Mouse (Mus musculus) neural tube, embryonic 15.5 days (tissue): ENCODE results near the gene Cog4. TPM values are rescaled to one million over a fixed set of nuclear protein-coding genes. Genes with fewer than 3 reads are reported as not detected.
A peak's percentile ranks its signal among the peaks of the same experiment; 100 is the strongest.
"Not testable (repeated sequence)": the region's sequence is repeated elsewhere in the genome, so short reads cannot be mapped to it uniquely, and the experiment has no call there.

Experiments
- ATAC-seq: fragments of 200-750 bp; cut with Nextera tagmentation; 2 replicates; pipeline ENCODE4 v1.8.0; 2017; ENCODE audit warnings: mild to moderate bottlenecking, moderate TSS enrichment, moderate library complexity; ENCODE audit not compliant: low FRiP score
- H3K27ac ChIP-seq: fragments of 300-500 bp; sonication (generic); replicated peaks from 2 replicates; pipeline ENCODE4 v1.5.1; 2015; ENCODE audit warnings: mild to moderate bottlenecking, inconsistent platforms
- H3K27me3 ChIP-seq: fragments of 300-500 bp; sonication (generic); replicated peaks from 2 replicates; pipeline ENCODE4 v1.6.1; 2015; ENCODE audit warnings: inconsistent platforms
- H3K36me3 ChIP-seq: fragments of 300-500 bp; sonication (generic); 2 replicates; pipeline ENCODE4 v1.6.1; 2015; ENCODE audit warnings: inconsistent platforms
- H3K4me1 ChIP-seq: fragments of 300-500 bp; sonication (generic); 2 replicates; pipeline ENCODE4 v1.6.1; 2015; ENCODE audit warnings: inconsistent platforms
- H3K4me2 ChIP-seq: fragments of 300-500 bp; sonication (generic); 2 replicates; pipeline ENCODE4 v1.6.1; 2015; ENCODE audit warnings: inconsistent platforms, mild to moderate bottlenecking, moderate library complexity
- H3K4me3 ChIP-seq: fragments of 300-500 bp; sonication (generic); replicated peaks from 2 replicates; pipeline ENCODE4 v1.5.1; 2015; ENCODE audit warnings: mild to moderate bottlenecking, inconsistent platforms
- H3K9ac ChIP-seq: fragments of 300-500 bp; sonication (generic); replicated peaks from 2 replicates; pipeline ENCODE4 v1.6.1; 2015; ENCODE audit warnings: mild to moderate bottlenecking, inconsistent platforms
- H3K9me3 ChIP-seq: fragments of 300-500 bp; sonication (generic); replicated peaks from 2 replicates; pipeline ENCODE4 v1.6.1; 2016; ENCODE audit warnings: inconsistent platforms
- WGBS: fragments of 180-500 bp; shearing (Covaris S2); methylation state at CpG from one replicate; pipeline ENCODE4 v1.1.7; 2015; ENCODE audit warnings: mixed read lengths; 5-methylcytosine and 5-hydroxymethylcytosine counted together
- polyA plus RNA-seq: library from polyadenylated mRNA; unstranded; fragments of >200 nt; fragmentation: Nextera tagmentation; extraction: Ambion mirVana; gene quantifications from 2 replicates; pipeline ENCODE4 v1.2.1, GENCODE M21; 2015

The Cog4 gene
- polyA plus RNA-seq, 1 experiment from 2014 or later = 74.1 TPM

GRCm38 (mm10) chr8:110843207-110843606 lies 3.2 kb upstream of the Cog4 start:
- H3K4me1 ChIP-seq = peaks cover 25% of the 10 kb centered on the region
- H3K27me3 ChIP-seq = no peaks in the 10 kb centered on the region
- 87% methylated on average over 5 of the region's 5 CpGs for WGBS
- H3K36me3 ChIP-seq = peaks cover 59% of the 10 kb centered on the region
- no peaks in the 10 kb centered on the region for H3K9me3 ChIP-seq
- no peak overlapping the region for H3K4me2 ChIP-seq
- ATAC-seq = no peak
- no peak overlapping the region for H3K27ac ChIP-seq
- no peak overlapping the region for H3K9ac ChIP-seq
- H3K4me3 ChIP-seq = no peak overlapping the region

- ATAC-seq = no peak
- no peaks in the 10 kb centered on the region for H3K27me3 ChIP-seq
- H3K9ac ChIP-seq = no peak overlapping the region
- no peak overlapping the region for H3K27ac ChIP-seq
- H3K4me1 ChIP-seq = peaks cover 29% of the 10 kb centered on the region
- peaks cover 47% of the 10 kb centered on the region for H3K36me3 ChIP-seq
- H3K4me3 ChIP-seq = no peak overlapping the region
- H3K4me2 ChIP-seq = peak overlapping the region; percentile 82
- WGBS = 87% methylated on average over 3 of the region's 3 CpGs
- H3K9me3 ChIP-seq = no peaks in the 10 kb centered on the region
Measured at GRCm38 (mm10) chr8:110844941-110845340, 1.5 kb upstream of the Cog4 start.

- ATAC-seq = no peak
- WGBS = 12% methylated on average over 17 of the region's 17 CpGs
- peak overlapping the region; percentile 94 for H3K4me3 ChIP-seq
- peak overlapping the region; percentile 93 for H3K27ac ChIP-seq
- H3K27me3 ChIP-seq = no peaks in the 10 kb centered on the region
- H3K9ac ChIP-seq = peak overlapping the region; percentile 90
- peaks cover 29% of the 10 kb centered on the region for H3K4me1 ChIP-seq
- H3K36me3 ChIP-seq = peaks cover 45% of the 10 kb centered on the region
- H3K9me3 ChIP-seq = no peaks in the 10 kb centered on the region
- H3K4me2 ChIP-seq = peak overlapping the region; percentile 82
Measured at GRCm38 (mm10) chr8:110845821-110846404, 487 bp upstream of the Cog4 start.

- peak overlapping the region; percentile 93 for H3K27ac ChIP-seq
- 2% methylated on average over 13 of the region's 13 CpGs for WGBS
- peak overlapping the region; percentile 90 for H3K9ac ChIP-seq
- H3K36me3 ChIP-seq = peaks cover 48% of the 10 kb centered on the region
- H3K4me3 ChIP-seq = peak overlapping the region; percentile 94
- peak overlapping the region; percentile 82 for H3K4me2 ChIP-seq
- H3K27me3 ChIP-seq = no peaks in the 10 kb centered on the region
- no peaks in the 10 kb centered on the region for H3K9me3 ChIP-seq
- peaks cover 29% of the 10 kb centered on the region for H3K4me1 ChIP-seq
- ATAC-seq = peak; percentile 57; the same call in 1 of the 2 replicates
Measured at GRCm38 (mm10) chr8:110847171-110847549, 760 bp downstream of the Cog4 start.

- peak overlapping the region; percentile 82 for H3K4me2 ChIP-seq
Measured at GRCm38 (mm10) chr8:110847645-110848495, 1.5 kb downstream of the Cog4 start.

GRCm38 (mm10) chr8:110851186-110851585 lies 4.8 kb downstream of the Cog4 start:
- Histone ChIP-seq H3K4me3 (no peak overlapping the region), H3K9ac (no peak overlapping the region), H3K9me3 (no peaks in the 10 kb centered on the region), H3K36me3 (peaks cover 56% of the 10 kb centered on the region), H3K4me2 (no peak overlapping the region), H3K27me3 (no peaks in the 10 kb centered on the region), H3K27ac (no peak overlapping the region), H3K4me1 (peaks cover 12% of the 10 kb centered on the region)
- 96% methylated on average over 10 of the region's 10 CpGs for WGBS
- ATAC-seq = no peak

More at GRCm38 (mm10) chr8:110847645-110848495, 1.5 kb downstream of the Cog4 start:
- Histone ChIP-seq H3K4me3 (peak overlapping the region; percentile 94), H3K27ac (no peak overlapping the region), H3K9ac (peak overlapping the region; percentile 90), H3K4me1 (peaks cover 29% of the 10 kb centered on the region), H3K27me3 (no peaks in the 10 kb centered on the region), H3K36me3 (peaks cover 49% of the 10 kb centered on the region), H3K9me3 (no peaks in the 10 kb centered on the region)
- 71% methylated on average over 14 of the region's 14 CpGs for WGBS
- ATAC-seq = no peak

GRCm38 (mm10) chr8:110856073-110856472 lies 9.7 kb downstream of the Cog4 start:
- not testable (repeated sequence) for H3K9ac ChIP-seq, H3K4me2 ChIP-seq, H3K4me1 ChIP-seq, ATAC-seq, H3K27me3 ChIP-seq, H3K4me3 ChIP-seq, H3K27ac ChIP-seq, H3K9me3 ChIP-seq
- WGBS = 94% methylated on average over 4 of the region's 4 CpGs
- H3K36me3 ChIP-seq = peaks cover 84% of the 10 kb centered on the region

- no peak overlapping the region for H3K9ac ChIP-seq
- H3K9me3 ChIP-seq = no peaks in the 10 kb centered on the region
- no peak for ATAC-seq
- no peak overlapping the region for H3K27ac ChIP-seq
- H3K4me3 ChIP-seq = no peak overlapping the region
- H3K36me3 ChIP-seq = peaks cover 81% of the 10 kb centered on the region
- WGBS = 90% methylated on average over 5 of the region's 5 CpGs
- no peaks in the 10 kb centered on the region for H3K27me3 ChIP-seq
- H3K4me1 ChIP-seq = no peaks in the 10 kb centered on the region
- no peak overlapping the region for H3K4me2 ChIP-seq
Measured at GRCm38 (mm10) chr8:110856760-110857461, 10.5 kb downstream of the Cog4 start.

- no peak for ATAC-seq
- Histone ChIP-seq H3K4me1 (no peaks in the 10 kb centered on the region), H3K9me3 (no peaks in the 10 kb centered on the region), H3K27ac (no peak overlapping the region), H3K4me2 (no peak overlapping the region), H3K4me3 (no peak overlapping the region), H3K27me3 (no peaks in the 10 kb centered on the region), H3K9ac (no peak overlapping the region), H3K36me3 (peaks cover 83% of the 10 kb centered on the region)
- 86% methylated on average over 7 of the region's 7 CpGs for WGBS
Measured at GRCm38 (mm10) chr8:110859651-110860501, 13.5 kb downstream of the Cog4 start.

GRCm38 (mm10) chr8:110861347-110862025 lies 15.1 kb downstream of the Cog4 start:
- not testable (repeated sequence) for H3K27ac ChIP-seq, H3K4me3 ChIP-seq, H3K9me3 ChIP-seq, H3K4me1 ChIP-seq, ATAC-seq, H3K4me2 ChIP-seq, H3K27me3 ChIP-seq, H3K9ac ChIP-seq
- 97% methylated on average over 7 of the region's 7 CpGs for WGBS
- H3K36me3 ChIP-seq = peaks cover 90% of the 10 kb centered on the region

GRCm38 (mm10) chr8:110870501-110870900 lies 24.1 kb downstream of the Cog4 start:
- no peak for ATAC-seq
- Histone ChIP-seq H3K4me3 (no peak overlapping the region), H3K9ac (no peak overlapping the region), H3K4me1 (no peaks in the 10 kb centered on the region), H3K4me2 (no peak overlapping the region), H3K27me3 (no peaks in the 10 kb centered on the region), H3K9me3 (no peaks in the 10 kb centered on the region), H3K36me3 (peaks cover 90% of the 10 kb centered on the region), H3K27ac (no peak overlapping the region)
- WGBS = 95% methylated on average over 2 of the region's 2 CpGs
